Mouse (Mus musculus) hindbrain, embryonic 16.5 days (tissue): ENCODE measurements around the gene Ctrc. TPM values are rescaled to one million over a fixed set of nuclear protein-coding genes. Genes with fewer than 3 reads are reported as not detected.

Experiments
- ATAC-seq: fragments of 200-750 bp; cut with Nextera tagmentation; 2 replicates; pipeline ENCODE4 v1.8.0; 2017; ENCODE audit warnings: moderate TSS enrichment, moderate library complexity
- H3K27ac ChIP-seq: fragments of 300-500 bp; sonication (generic); 2 replicates; pipeline ENCODE4 v1.5.1; 2014; ENCODE audit warnings: low read depth, mild to moderate bottlenecking, control low read depth, low read length, moderate library complexity
- H3K27me3 ChIP-seq: fragments of 300-500 bp; sonication (generic); replicated peaks from 2 replicates; pipeline ENCODE4 v1.6.1; 2014; ENCODE audit warnings: low read length; ENCODE audit not compliant: control insufficient read depth, insufficient read depth
- H3K36me3 ChIP-seq: fragments of 300-500 bp; sonication (generic); 2 replicates; pipeline ENCODE4 v1.6.1; 2014; ENCODE audit warnings: mild to moderate bottlenecking, low read length, moderate library complexity, mixed read lengths; ENCODE audit not compliant: control insufficient read depth, insufficient read depth
- H3K4me1 ChIP-seq: fragments of 300-500 bp; sonication (generic); 2 replicates; pipeline ENCODE4 v1.6.1; 2014; ENCODE audit warnings: low read depth, low read length; ENCODE audit not compliant: control insufficient read depth, insufficient read depth
- H3K4me2 ChIP-seq: fragments of 300-500 bp; sonication (generic); 2 replicates; pipeline ENCODE4 v1.6.1; 2014; ENCODE audit warnings: mild to moderate bottlenecking, low read length, control low read depth, moderate library complexity
- H3K4me3 ChIP-seq: fragments of 300-500 bp; sonication (generic); 2 replicates; pipeline ENCODE4 v1.5.1; 2014; ENCODE audit warnings: mild to moderate bottlenecking, low read length, control low read depth, moderate library complexity
- H3K9ac ChIP-seq: fragments of 300-500 bp; sonication (generic); 2 replicates; pipeline ENCODE4 v1.6.1; 2014; ENCODE audit warnings: low read depth, mild to moderate bottlenecking, control low read depth, low read length, moderate library complexity
- H3K9me3 ChIP-seq: fragments of 300-500 bp; sonication (generic); 2 replicates; pipeline ENCODE4 v1.6.1; 2014; ENCODE audit warnings: mild to moderate bottlenecking, low read length, moderate library complexity; ENCODE audit not compliant: control insufficient read depth
- WGBS: fragments of 180-500 bp; shearing (Covaris S2); extraction: QIAGEN DNeasy Blood & Tissue Kit; methylation state at CpG from one replicate; pipeline ENCODE4 v1.1.7; 2014; 5-methylcytosine and 5-hydroxymethylcytosine counted together
- polyA plus RNA-seq: library from polyadenylated mRNA; unstranded; fragments of >200 nt; fragmentation: Nextera tagmentation; extraction: Ambion mirVana; gene quantifications from 2 replicates; pipeline ENCODE4 v1.2.1, GENCODE M21; 2015

Ctrc gene
- not detected in 2 replicates for polyA plus RNA-seq

DNA sequence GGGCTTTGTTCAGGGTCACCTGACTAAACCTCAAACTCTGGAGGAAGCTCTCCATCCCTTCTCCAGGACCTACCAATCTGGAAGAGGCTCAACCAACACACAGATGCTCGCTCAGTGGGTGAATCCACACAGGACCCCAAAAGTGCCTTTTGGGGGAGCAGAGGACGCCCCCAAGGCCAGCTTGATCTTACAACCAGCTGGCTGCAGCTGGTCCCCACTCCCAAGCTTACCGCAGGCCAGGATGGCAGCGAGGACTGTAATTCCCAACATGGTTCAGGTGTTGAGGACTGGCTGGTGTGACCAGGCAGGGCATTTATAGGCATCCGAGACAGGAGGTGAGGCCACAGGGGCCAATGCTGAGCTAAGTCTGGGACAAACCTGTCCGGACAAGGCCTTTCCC, at the start of gene Ctrc:
Gene Ctrc, minus strand, starts transcription at position 361 of the 400 bp plus-strand sequence.
- WGBS: 86% methylated on average over 6 of the region's 6 CpGs

DNA sequence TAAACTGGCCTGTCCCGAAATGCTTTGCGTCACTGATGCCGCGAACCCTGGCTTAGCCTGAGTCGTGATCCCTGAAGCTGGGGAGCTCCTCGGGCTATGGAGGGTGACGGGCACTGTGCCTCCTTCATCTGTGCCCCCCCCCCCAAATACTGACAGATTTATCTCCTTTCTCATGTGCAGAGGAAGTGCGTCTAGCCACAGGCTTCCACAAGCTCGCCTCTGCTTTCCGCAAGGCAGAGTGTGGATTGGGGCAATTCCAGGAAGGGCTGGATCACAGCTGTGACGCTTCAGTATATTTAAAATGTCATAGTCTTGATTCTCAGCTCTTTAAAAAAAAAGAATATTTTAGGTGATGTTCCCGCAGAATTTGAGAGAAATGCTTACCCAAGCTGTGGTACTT, 49.6 kb upstream of the Ctrc start:
- H3K36me3 ChIP-seq: no peaks in the 10 kb centered on the region
- no peaks in the 10 kb centered on the region for H3K9me3 ChIP-seq
- no peak overlapping the region for H3K9ac ChIP-seq
- H3K4me1 ChIP-seq: peaks cover 9% of the 10 kb centered on the region
- ATAC-seq: no peak
- no peaks in the 10 kb centered on the region for H3K27me3 ChIP-seq
- H3K4me2 ChIP-seq: no peak overlapping the region
- H3K4me3 ChIP-seq: no peak overlapping the region
- 78% methylated on average over 12 of the region's 12 CpGs for WGBS
- no peak overlapping the region for H3K27ac ChIP-seq

More for the DNA sequence above, at the start of gene Ctrc:
- H3K9me3 ChIP-seq: no peaks in the 10 kb centered on the region
- no peak within 1 kb of the TSS for H3K4me2 ChIP-seq
- no peak within 1 kb of the TSS for H3K4me3 ChIP-seq
- H3K4me1 ChIP-seq: no peaks in the 10 kb centered on the region
- ATAC-seq: no peak
- no peak within 1 kb of the TSS for H3K9ac ChIP-seq
- no peak within 1 kb of the TSS for H3K27ac ChIP-seq
- H3K36me3 ChIP-seq: no peaks in the 10 kb centered on the region
- no peaks in the 10 kb centered on the region for H3K27me3 ChIP-seq

DNA sequence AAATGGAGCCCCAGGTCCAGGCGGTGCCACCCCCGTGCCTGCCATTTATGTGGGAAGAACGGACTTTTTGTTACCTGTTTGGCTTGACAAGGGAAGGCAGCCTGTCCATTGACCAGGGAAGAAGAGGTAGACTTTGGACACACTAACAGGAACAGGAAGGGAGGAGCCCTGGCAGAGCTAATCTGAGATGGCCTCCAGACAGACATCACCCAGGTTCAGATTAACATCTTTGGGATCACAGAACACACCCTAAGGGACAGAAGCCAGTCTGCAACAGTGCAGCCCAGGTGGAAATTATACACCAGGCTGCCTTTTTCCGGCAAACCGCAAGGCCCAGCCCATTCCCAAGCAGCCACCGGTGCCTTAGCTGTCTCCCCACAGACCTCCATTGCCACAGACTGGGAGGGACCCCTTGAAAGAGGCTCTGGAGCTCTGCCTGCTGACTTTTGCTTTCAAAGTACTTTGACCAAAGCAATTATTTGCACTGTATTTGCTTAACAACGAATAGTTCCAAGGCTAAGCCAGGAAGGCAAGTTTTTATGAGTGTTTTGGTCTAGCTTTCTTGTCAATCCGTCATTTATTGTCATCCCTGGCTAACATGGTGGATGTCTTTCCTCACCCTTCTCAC, 47.1 kb upstream of the Ctrc start:
- no peak overlapping the region for H3K4me3 ChIP-seq
- no peak overlapping the region for H3K4me2 ChIP-seq
- no peak overlapping the region for H3K27ac ChIP-seq
- no peaks in the 10 kb centered on the region for H3K36me3 ChIP-seq
- H3K9me3 ChIP-seq: no peaks in the 10 kb centered on the region
- no peak overlapping the region for H3K9ac ChIP-seq
- H3K27me3 ChIP-seq: no peaks in the 10 kb centered on the region
- no peaks in the 10 kb centered on the region; the same call in 1 of the 2 replicates for H3K4me1 ChIP-seq
- 95% methylated on average over 8 of the region's 8 CpGs for WGBS
- ATAC-seq: no peak

DNA sequence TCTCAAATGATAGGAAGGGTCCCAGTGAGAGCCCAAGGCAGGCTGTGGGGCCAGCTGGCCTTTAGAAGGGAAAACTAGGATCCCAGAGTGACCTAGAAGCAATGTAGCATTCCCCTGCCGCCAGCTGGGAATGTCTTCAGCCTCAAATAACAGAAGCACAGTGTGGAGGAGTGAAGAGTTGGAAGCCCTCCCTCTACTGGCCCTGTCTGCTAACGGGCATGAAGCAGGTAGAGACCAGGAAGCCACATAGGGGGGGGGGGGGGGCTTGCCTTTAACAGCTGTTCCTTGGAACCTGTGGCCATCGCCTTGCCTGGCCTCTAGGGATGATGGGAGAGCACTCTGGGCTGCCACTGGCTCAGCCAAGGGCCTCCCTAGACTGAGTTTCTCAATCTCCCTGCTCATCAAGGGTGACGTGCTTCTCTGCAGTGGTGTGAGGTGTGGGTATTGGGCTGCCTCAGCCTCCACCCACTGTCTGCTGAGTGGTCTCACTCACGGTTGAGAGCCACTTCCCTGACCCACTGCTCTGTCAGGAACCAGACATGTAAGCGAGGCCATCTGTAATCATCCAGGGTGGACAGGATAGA, 40.3 kb upstream of the Ctrc start:
- Histone ChIP-seq H3K27ac (no peak overlapping the region), H3K4me2 (no peak overlapping the region), H3K4me3 (no peak overlapping the region), H3K9me3 (no peaks in the 10 kb centered on the region), H3K4me1 (no peaks in the 10 kb centered on the region), H3K36me3 (no peaks in the 10 kb centered on the region), H3K27me3 (no peaks in the 10 kb centered on the region), H3K9ac (no peak overlapping the region)
- ATAC-seq: peak; percentile 37; the same call in 1 of the 2 replicates
- WGBS: 50% methylated on average over 6 of the region's 6 CpGs

GRCm38 (mm10) chr4:141885451-141885850, 39.3 kb upstream of the Ctrc start:
- no peak for ATAC-seq
- Histone ChIP-seq H3K9me3 (no peaks in the 10 kb centered on the region), H3K36me3 (no peaks in the 10 kb centered on the region), H3K4me2 (no peak overlapping the region), H3K4me1 (no peaks in the 10 kb centered on the region), H3K4me3 (no peak overlapping the region), H3K9ac (no peak overlapping the region), H3K27me3 (no peaks in the 10 kb centered on the region), H3K27ac (no peak overlapping the region)
- 79% methylated on average over 9 of the region's 9 CpGs for WGBS

- no peak overlapping the region for H3K27ac ChIP-seq
- 87% methylated on average over 7 of the region's 7 CpGs for WGBS
- no peaks in the 10 kb centered on the region for H3K4me1 ChIP-seq
- no peak overlapping the region for H3K4me2 ChIP-seq
- no peak overlapping the region for H3K9ac ChIP-seq
- no peaks in the 10 kb centered on the region for H3K36me3 ChIP-seq
- ATAC-seq: no peak
- no peak overlapping the region for H3K4me3 ChIP-seq
- no peaks in the 10 kb centered on the region for H3K9me3 ChIP-seq
- H3K27me3 ChIP-seq: no peaks in the 10 kb centered on the region
Measured at GRCm38 (mm10) chr4:141882858-141883257, 36.7 kb upstream of the Ctrc start.

GRCm38 (mm10) chr4:141881950-141882349, 35.8 kb upstream of the Ctrc start:
- no peak overlapping the region for H3K4me2 ChIP-seq
- H3K9ac ChIP-seq: no peak overlapping the region
- no peak overlapping the region for H3K4me3 ChIP-seq
- 68% methylated on average over 5 of the region's 5 CpGs for WGBS
- H3K36me3 ChIP-seq: no peaks in the 10 kb centered on the region
- no peaks in the 10 kb centered on the region for H3K27me3 ChIP-seq
- H3K9me3 ChIP-seq: no peaks in the 10 kb centered on the region
- no peak overlapping the region for H3K27ac ChIP-seq
- H3K4me1 ChIP-seq: no peaks in the 10 kb centered on the region
- no peak for ATAC-seq

DNA sequence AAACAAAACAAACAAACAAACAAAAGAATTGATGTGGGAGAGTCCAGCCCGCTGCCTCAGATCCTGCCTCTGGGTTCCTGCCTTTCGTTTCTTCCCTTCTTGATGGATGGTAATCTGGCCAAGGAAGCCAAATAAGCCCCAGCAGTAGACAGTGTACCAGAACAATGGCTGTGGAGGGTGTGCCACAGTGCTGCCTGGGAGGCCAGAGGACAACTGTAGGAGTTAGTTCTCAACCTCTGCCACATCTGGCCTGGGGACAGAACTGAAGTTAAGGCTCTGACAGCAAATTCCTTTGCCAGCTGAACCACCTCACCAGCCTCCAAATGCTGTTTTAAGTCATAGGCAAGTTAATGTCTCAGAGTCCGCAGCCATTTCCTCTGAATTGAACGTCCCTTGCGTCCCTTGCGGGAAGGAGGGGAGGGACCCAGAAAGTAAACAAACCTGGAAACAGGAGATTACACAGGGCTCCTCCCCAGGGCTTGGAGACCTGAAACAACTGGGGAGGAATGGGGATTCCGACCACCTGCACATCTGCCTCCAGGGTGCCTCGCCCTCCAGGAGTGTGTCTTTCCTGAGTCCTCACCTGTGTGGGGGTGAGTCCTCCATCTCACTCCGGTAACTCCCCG, 35.2 kb upstream of the Ctrc start:
- no peak for ATAC-seq
- Histone ChIP-seq H3K36me3 (no peaks in the 10 kb centered on the region), H3K9ac (no peak overlapping the region), H3K4me1 (no peaks in the 10 kb centered on the region), H3K27me3 (no peaks in the 10 kb centered on the region), H3K9me3 (no peaks in the 10 kb centered on the region), H3K4me3 (no peak overlapping the region), H3K27ac (no peak overlapping the region), H3K4me2 (no peak overlapping the region)
- WGBS: 69% methylated on average over 10 of the region's 10 CpGs

DNA sequence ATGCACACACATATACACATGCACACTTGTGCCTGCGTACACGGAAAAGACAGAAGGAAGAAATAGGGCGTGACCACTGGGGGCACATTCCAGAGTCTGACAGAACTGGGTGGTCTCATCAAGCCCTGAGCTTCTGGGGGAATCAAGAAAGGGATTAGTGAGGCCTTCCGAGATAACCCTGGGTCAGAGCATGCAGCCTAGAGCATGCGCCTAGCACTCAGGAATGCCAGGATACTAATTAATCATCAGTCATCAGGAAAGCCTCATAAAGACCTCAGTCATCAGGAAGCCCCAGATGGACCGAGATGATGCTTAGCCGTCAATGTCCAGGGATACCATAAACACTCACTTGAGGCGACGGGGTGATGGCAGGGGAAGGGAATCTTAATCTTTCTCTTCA, 33.7 kb upstream of the Ctrc start:
- H3K9ac ChIP-seq: no peak overlapping the region
- ATAC-seq: no peak
- H3K4me1 ChIP-seq: peaks cover 9% of the 10 kb centered on the region
- H3K4me2 ChIP-seq: no peak overlapping the region
- no peak overlapping the region for H3K4me3 ChIP-seq
- no peaks in the 10 kb centered on the region for H3K9me3 ChIP-seq
- 73% methylated on average over 9 of the region's 9 CpGs for WGBS
- no peak overlapping the region for H3K27ac ChIP-seq
- H3K36me3 ChIP-seq: no peaks in the 10 kb centered on the region
- H3K27me3 ChIP-seq: no peaks in the 10 kb centered on the region
